Mouse (Mus musculus) WW6 (cell line): ENCODE data around the gene Ccdc57.
A peak's percentile ranks its signal among the peaks of the same experiment; 100 is the strongest.
"Not testable (repeated sequence)": the region's sequence is repeated elsewhere in the genome, so short reads cannot be mapped to it uniquely, and the experiment has no call there.

Source experiments
- DNase-seq: peaks from one replicate; pipeline ENCODE4 v3.0.0-alpha.2; 2013; ENCODE audit warnings: low read depth, low spot score

The Ccdc57 gene

GRCm38 (mm10) chr11:120821076-120821922, 111.4 kb downstream of the Ccdc57 start:
- DNase-seq: no peak

GRCm38 (mm10) chr11:120820546-120820945, 112.1 kb downstream of the Ccdc57 start:
- no peak for DNase-seq

DNA sequence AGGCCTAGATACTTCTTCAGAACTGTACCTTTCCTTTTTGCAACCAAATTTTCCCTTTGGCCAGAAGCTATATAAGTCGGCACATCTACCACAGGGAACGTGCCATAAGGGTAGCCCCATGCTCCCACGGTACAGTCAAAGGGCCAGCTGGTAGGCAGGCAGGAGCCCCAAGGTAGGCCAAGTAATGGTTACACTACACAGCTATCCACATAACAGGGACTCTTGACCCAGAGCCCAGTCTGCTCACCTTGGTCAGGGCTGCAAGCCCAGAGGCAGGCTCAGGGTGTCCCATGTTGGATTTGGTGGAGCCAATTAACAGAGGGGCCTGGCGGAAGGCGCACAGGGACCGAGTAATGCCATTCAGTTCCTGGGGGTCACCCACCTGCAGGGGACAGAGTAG, 113.1 kb downstream of the Ccdc57 start:
- DNase-seq: no peak

GRCm38 (mm10) chr11:120818251-120818650, 114.4 kb downstream of the Ccdc57 start:
- no peak for DNase-seq

DNA sequence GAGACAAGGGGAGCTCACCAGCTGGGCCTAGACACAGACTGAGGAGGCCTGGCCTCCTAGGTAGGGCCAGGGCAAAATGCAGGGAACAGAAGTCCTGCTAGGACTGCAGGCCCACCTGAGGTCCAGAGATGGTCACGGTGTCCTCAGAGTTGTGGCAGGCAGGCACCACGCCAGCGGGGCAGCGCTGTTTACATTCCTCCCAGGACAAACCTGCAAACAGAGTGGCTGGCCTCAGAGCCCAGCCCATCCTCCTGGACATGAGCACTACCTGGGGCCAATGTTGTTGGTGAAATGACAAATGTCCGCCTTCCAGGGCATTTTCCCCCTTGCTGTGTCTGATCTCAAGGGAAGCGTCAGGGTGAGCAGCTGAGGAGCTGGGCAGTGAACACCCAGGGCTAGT, 115.3 kb downstream of the Ccdc57 start:
- DNase-seq: no peak

DNA sequence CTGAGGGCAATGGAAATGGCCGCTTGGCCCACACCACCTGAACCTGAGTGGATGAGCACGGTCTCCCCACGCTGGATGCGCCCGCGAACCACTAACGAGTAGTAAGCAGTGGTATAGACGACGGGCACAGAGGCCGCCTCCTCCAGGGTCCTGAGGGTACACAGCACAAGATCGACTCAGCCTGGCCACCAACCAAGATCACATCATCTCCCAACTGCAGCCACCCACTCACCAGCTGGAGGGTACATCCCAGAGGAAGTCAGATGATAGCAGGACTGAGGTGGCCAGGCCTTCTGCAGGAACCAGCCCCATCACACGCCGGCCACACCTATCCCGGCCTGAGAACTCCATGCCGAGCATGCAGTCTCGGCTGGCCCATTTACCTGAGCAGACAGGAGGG, 120.6 kb downstream of the Ccdc57 start:
- no peak for DNase-seq

DNA sequence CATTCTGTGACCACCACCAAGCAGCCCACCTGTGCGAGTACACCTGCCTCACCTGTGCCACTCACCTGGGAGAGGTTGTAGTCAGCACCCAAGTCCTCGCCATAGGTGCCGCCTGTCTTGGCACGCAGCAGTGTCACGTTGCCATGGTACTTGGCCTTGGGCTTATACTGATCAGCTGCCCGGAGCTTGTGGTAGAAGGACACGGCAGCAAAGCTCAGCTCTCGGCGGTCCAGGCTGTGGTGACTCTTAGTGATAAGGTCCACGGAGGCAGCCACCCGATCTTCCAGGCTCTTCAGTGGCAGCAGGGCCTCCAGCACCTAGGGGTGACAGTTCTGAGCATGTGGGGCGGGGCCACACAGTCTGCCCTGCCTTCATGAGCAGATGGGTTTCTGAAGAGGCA, 124.7 kb downstream of the Ccdc57 start:
- no peak for DNase-seq

GRCm38 (mm10) chr11:120805375-120806298, 127.0 kb downstream of the Ccdc57 start:
- DNase-seq: no peak

GRCm38 (mm10) chr11:120804769-120805168, 127.9 kb downstream of the Ccdc57 start:
- DNase-seq: no peak

DNA sequence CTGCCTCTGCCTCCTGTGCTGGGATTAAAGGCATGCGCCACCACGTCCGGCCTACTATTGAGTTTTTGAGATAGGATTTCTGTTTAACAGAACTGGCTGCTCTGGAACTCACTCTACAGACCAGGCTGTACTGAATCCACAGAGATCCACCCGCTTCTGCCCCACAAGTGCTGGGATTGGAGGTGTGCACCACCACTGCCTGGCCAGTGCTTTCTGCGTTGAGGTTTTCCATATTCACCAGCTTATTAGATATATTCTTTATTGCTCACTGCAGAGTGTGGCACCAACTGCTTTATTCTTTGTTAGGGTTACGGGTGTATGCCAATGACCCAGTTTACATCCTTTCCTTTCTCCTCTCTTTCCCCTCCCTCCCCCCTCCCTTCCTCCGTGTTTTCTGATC, 128.4 kb downstream of the Ccdc57 start:
- no peak for DNase-seq

DNA sequence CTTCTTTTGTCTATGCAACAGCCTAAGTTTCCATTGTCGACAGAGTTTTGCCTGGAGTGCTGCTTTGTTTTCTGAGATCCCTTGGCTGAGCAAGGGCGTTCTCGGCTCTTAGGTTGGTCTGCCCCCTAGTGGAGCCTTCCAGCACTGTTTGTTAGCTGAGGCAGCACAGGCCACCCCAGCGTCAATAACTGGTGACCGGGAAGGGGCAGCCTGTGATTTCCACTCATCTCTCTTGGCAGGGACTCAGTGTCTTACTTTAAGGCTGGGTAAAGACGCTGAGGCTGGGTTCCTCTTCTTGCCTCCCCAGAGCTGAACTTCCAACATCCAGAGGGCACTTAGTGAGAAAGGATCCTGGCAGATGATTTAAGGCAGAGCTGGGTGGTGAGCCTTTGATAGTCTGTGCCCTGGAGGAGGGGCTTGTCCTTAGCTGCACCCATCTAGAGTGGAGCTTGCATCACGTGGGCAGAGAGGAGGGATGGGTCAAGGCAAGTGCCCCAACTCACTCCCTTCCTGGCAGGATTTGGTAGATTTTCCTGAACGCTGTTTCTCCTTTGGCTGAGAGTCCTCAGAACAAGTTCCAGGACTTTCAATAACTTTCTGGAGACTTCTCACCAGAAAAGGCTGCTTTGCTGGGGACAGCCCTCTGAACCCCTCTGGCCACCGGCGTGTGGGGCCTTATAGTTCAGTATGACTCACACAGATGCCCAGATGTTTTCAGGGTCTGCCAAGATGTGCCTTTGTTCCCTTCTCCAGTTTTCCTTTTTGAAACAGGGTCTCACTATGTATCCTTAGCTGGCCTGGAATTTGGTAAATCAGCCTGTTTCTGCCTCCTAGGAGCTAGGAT, 132.4 kb downstream of the Ccdc57 start:
- DNase-seq: peak; percentile 93

- no peak for DNase-seq
Measured at GRCm38 (mm10) chr11:120799316-120799890, 133.3 kb downstream of the Ccdc57 start.

DNA sequence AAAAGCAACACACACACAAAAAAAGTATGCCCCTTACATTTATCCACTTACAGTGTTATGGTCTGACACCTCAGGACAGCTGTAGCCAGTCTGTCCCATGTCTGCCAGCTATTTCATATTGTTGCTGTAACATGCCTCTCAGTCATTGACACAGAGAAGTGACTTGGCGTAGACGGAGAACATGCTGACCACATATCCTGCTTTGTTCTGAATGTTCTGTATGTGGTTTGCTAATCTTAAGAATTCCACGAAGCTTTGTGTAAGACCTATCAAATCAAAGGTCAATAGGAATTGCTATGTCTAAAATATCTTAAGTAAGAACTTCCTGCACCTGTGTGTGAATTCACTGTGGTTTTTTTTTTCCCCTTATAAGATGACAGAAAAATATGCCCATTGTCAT, 134.4 kb downstream of the Ccdc57 start:
- DNase-seq: no peak

DNA sequence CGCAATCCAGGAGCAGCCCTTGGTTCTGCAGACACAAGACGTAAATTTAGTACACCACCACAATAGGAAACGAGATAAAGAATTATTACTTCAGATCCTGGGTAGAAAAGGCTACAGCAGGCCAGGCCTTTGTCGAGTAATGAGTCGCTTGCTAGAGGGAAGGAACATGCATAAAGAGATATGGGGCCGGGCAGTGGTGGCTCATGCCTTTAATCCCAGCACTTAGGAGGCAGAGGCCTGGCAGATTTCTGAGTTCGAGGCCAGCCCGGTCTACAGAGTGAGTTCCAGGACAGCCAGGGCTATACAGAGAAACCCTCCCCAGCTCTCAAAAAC, 136.1 kb downstream of the Ccdc57 start:
- DNase-seq: no peak

- DNase-seq: peak; percentile 98
Measured at GRCm38 (mm10) chr11:120795756-120796613, 136.7 kb downstream of the Ccdc57 start, which contains the start of gene Dus1l. TSS of gene Dus1l (minus strand) at chr11:120796403.

DNA sequence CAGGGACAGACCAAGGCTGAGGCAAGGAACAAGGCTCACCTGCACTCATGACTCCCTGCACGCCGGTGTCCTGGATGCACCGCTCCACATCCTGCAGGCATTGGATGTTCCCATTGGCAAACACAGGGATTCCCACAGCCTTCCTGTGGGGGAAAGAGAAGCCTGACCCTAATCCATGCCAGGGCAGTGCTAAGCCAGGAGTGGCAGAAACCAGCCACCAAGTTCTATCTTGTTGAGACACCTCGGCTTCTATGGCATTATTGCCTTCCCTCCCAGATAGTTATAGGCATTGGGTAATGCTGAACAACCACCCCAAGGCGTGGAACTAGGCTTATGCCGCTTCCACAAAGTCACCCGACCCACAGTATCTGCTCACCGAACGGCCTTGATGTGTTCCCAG, 140.0 kb downstream of the Ccdc57 start:
- DNase-seq: no peak

- DNase-seq: no peak
Measured at GRCm38 (mm10) chr11:120789810-120790209, 142.9 kb downstream of the Ccdc57 start.

DNA sequence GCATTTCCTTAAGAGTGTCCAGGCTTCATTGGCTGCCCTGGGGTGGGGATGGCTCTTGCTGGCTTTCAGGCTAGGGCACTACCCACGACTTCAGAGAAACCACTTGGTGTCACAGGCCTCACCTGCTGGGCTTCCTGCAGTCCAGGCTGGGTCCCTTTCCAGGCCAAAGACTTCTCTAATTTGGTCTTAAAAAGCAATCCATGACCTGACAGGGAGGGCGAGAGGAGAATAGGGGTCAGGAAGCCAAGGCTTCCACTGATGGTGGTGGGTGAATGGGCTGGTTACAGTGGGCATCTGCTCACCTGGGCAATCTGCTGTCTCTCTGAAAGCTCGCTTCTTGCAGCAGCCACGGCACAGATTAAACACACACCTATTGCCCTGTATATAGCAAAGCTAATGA, 143.3 kb downstream of the Ccdc57 start:
- DNase-seq: no peak

DNA sequence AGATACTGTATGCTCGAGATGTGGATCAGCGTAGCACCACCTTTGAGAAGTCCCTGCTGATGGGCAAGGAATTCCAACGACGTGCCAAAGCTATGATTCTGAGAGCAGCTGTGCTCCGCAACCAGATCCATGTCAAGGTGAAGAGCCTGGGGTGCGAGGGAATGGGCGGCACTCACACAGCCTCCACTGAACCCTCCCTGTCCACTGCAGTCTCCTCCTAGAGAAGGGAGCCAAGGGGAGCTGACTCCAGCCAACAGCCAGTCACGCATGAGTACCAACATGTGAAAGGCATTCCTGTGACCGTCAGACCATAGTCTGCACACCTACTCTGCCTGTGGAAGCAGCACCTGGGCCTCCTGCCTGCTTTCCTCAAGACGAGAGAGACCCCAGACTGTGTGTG, 144.2 kb downstream of the Ccdc57 start:
- DNase-seq: not testable (repeated sequence)

DNA sequence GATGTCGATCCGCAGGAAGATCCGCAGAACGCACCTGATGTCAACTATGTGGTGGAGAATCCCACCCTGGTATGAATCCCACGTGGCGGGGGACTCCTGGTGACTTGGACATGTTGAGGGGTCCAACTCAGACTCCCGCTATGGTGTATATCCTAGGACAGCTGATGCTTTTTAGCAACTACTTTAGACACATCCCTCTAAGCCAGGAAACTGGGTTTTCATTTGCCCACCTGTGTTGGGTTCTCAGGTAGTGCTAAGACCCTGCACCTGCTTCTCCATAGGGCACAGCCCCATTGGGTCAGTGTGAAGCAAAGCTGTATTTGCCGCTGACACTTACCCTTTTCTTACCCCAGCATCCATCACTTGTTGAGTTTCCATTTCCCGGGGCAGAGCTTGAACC, 147.5 kb downstream of the Ccdc57 start:
- no peak for DNase-seq
